Mouse (Mus musculus): ENCODE measurements around the gene Ctrl. TPM values are rescaled to one million over a fixed set of nuclear protein-coding genes. Genes with fewer than 3 reads are reported as not detected.
A peak's percentile ranks its signal among the peaks of the same experiment; 100 is the strongest.

Ctrl gene
- polyA plus RNA-seq, 1 experiment: 0.16 TPM

- Histone ChIP-seq H3K4me3 (ENCODE audit: insufficient read depth, poor library complexity, severe bottlenecking) (no peak overlapping the region), H3K27me3 (ENCODE audit: control insufficient read depth, insufficient read depth, insufficient read length) (no peaks in the 10 kb centered on the region), H3K79me3 (ENCODE audit: low read depth) (peaks cover 7% of the 10 kb centered on the region), H3ac (ENCODE audit: control insufficient read depth, insufficient read length, low read depth) (no peak overlapping the region), H3K36me3 (ENCODE audit: control insufficient read depth, insufficient read depth) (no peaks in the 10 kb centered on the region), H3K79me2 (ENCODE audit: control insufficient read depth, insufficient read depth) (peaks cover 15% of the 10 kb centered on the region)
- TF ChIP-seq USF1 (IDR thresholded peaks at IDR 0.05; ENCODE audit: low read depth) (no peak), FOSL1 (IDR thresholded peaks at IDR 0.05; ENCODE audit: insufficient read depth, low read length, poor library complexity, severe bottlenecking) (no peak), MYOD1 (IDR thresholded peaks at IDR 0.05; ENCODE audit: control insufficient read depth, insufficient read length, low read depth) (no peak), MAX (IDR thresholded peaks at IDR 0.05) (no peak), MYOG (IDR thresholded peaks at IDR 0.05; ENCODE audit: control insufficient read depth, extremely low read depth, insufficient read length) (no peak), CEBPB (IDR thresholded peaks at IDR 0.05; ENCODE audit: low read depth) (no peak), CTCF (IDR thresholded peaks at IDR 0.05; ENCODE audit: control insufficient read depth, insufficient read depth, insufficient read length) (no peak)
Measured at GRCm38 (mm10) chr8:105969367-105969766, 35.7 kb upstream of the Ctrl start.

DNA sequence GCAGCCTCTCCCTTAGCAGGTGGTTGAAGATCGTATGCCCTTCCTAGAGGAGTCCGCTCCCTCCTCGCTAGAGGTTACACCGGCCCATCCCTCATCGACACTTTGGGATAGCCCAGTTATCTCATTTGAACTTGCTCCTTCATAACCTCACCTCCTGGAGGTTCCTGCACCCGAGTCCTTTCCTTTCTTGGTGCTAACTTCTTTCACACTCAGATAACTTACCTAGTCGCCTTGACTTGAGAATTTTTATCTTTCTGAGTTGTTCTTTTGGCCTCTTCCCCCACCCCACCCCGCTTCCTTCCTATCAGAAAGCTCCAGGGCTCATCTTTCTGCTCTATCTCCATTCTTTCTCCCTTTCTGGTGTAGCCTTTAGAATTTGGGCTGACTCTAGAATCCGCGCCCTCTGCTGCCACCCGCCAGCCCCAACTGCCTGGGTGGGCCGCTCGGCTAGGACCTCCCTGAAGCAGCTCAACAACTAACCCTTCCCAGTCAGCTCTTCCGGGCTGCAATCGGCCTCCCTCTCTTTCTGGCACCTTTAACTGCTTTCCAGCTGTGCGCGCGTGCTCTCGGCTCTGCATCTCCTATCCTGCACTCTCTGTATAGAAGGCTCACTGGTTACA lies 33.1 kb upstream of the Ctrl start:
- peaks cover 40% of the 10 kb centered on the region for H3K79me2 ChIP-seq (ENCODE audit: control insufficient read depth, insufficient read depth)
- no peak for TF ChIP-seq CTCF (IDR thresholded peaks at IDR 0.05; ENCODE audit: control insufficient read depth, insufficient read depth, insufficient read length)
- no peak for TF ChIP-seq FOSL1 (IDR thresholded peaks at IDR 0.05; ENCODE audit: insufficient read depth, low read length, poor library complexity, severe bottlenecking)
- TF ChIP-seq MAX (IDR thresholded peaks at IDR 0.05): no peak
- TF ChIP-seq MYOD1 (IDR thresholded peaks at IDR 0.05; ENCODE audit: control insufficient read depth, insufficient read length, low read depth): no peak
- H3ac ChIP-seq (ENCODE audit: control insufficient read depth, insufficient read length, low read depth): no peak overlapping the region
- no peaks in the 10 kb centered on the region for H3K36me3 ChIP-seq (ENCODE audit: control insufficient read depth, insufficient read depth)
- no peaks in the 10 kb centered on the region for H3K27me3 ChIP-seq (ENCODE audit: control insufficient read depth, insufficient read depth, insufficient read length)
- H3K79me3 ChIP-seq (ENCODE audit: low read depth): peaks cover 31% of the 10 kb centered on the region
- no peak overlapping the region for H3K4me3 ChIP-seq (ENCODE audit: insufficient read depth, poor library complexity, severe bottlenecking)

- H3K79me3 ChIP-seq (ENCODE audit: low read depth): peaks cover 40% of the 10 kb centered on the region
- H3K27me3 ChIP-seq (ENCODE audit: control insufficient read depth, insufficient read depth, insufficient read length): no peaks in the 10 kb centered on the region
- peaks cover 49% of the 10 kb centered on the region for H3K79me2 ChIP-seq (ENCODE audit: control insufficient read depth, insufficient read depth)
- H3ac ChIP-seq (ENCODE audit: control insufficient read depth, insufficient read length, low read depth): peak within 1 kb of the TSS; percentile 95
- H3K36me3 ChIP-seq (ENCODE audit: control insufficient read depth, insufficient read depth): no peaks in the 10 kb centered on the region
- H3K4me3 ChIP-seq (ENCODE audit: insufficient read depth, poor library complexity, severe bottlenecking): peak within 1 kb of the TSS; percentile 76
- no peak for TF ChIP-seq MYOG (IDR thresholded peaks at IDR 0.05; ENCODE audit: control insufficient read depth, extremely low read depth, insufficient read length)
- TF ChIP-seq CEBPB (IDR thresholded peaks at IDR 0.05; ENCODE audit: low read depth): no peak
- TF ChIP-seq MAX (IDR thresholded peaks at IDR 0.05): no peak
- no peak for TF ChIP-seq FOSL1 (IDR thresholded peaks at IDR 0.05; ENCODE audit: insufficient read depth, low read length, poor library complexity, severe bottlenecking)
- no peak for TF ChIP-seq USF1 (IDR thresholded peaks at IDR 0.05; ENCODE audit: low read depth)
Measured at GRCm38 (mm10) chr8:105965905-105966341, 32.3 kb upstream of the Ctrl start, which contains the start of gene Slc12a4. Gene Slc12a4 (minus strand): TSS chr8:105966097.

GRCm38 (mm10) chr8:105965266-105965904 lies 31.7 kb upstream of the Ctrl start:
- H3K4me3 ChIP-seq (ENCODE audit: insufficient read depth, poor library complexity, severe bottlenecking): peak overlapping the region; percentile 76
- H3K79me2 ChIP-seq (ENCODE audit: control insufficient read depth, insufficient read depth): peaks cover 55% of the 10 kb centered on the region
- peak overlapping the region; percentile 95 for H3ac ChIP-seq (ENCODE audit: control insufficient read depth, insufficient read length, low read depth)
- H3K27me3 ChIP-seq (ENCODE audit: control insufficient read depth, insufficient read depth, insufficient read length): no peaks in the 10 kb centered on the region
- TF ChIP-seq CTCF (IDR thresholded peaks at IDR 0.05; ENCODE audit: control insufficient read depth, insufficient read depth, insufficient read length): no peak
- TF ChIP-seq MYOG (IDR thresholded peaks at IDR 0.05; ENCODE audit: control insufficient read depth, extremely low read depth, insufficient read length): no peak
- no peak for TF ChIP-seq MYOD1 (IDR thresholded peaks at IDR 0.05; ENCODE audit: control insufficient read depth, insufficient read length, low read depth)
- peaks cover 44% of the 10 kb centered on the region for H3K79me3 ChIP-seq (ENCODE audit: low read depth)
- no peaks in the 10 kb centered on the region for H3K36me3 ChIP-seq (ENCODE audit: control insufficient read depth, insufficient read depth)

- Histone ChIP-seq H3K4me3 (ENCODE audit: insufficient read depth, poor library complexity, severe bottlenecking) (peak overlapping the region; percentile 76), H3K36me3 (ENCODE audit: control insufficient read depth, insufficient read depth) (peaks cover 5% of the 10 kb centered on the region), H3K79me3 (ENCODE audit: low read depth) (peaks cover 45% of the 10 kb centered on the region), H3ac (ENCODE audit: control insufficient read depth, insufficient read length, low read depth) (peak overlapping the region; percentile 95), H3K27me3 (ENCODE audit: control insufficient read depth, insufficient read depth, insufficient read length) (no peaks in the 10 kb centered on the region), H3K79me2 (ENCODE audit: control insufficient read depth, insufficient read depth) (peaks cover 62% of the 10 kb centered on the region)
- TF ChIP-seq CEBPB (IDR thresholded peaks at IDR 0.05; ENCODE audit: low read depth) (no peak), CTCF (IDR thresholded peaks at IDR 0.05; ENCODE audit: control insufficient read depth, insufficient read depth, insufficient read length) (no peak), MAX (IDR thresholded peaks at IDR 0.05) (no peak), USF1 (IDR thresholded peaks at IDR 0.05; ENCODE audit: low read depth) (no peak), FOSL1 (IDR thresholded peaks at IDR 0.05; ENCODE audit: insufficient read depth, low read length, poor library complexity, severe bottlenecking) (no peak), MYOG (IDR thresholded peaks at IDR 0.05; ENCODE audit: control insufficient read depth, extremely low read depth, insufficient read length) (no peak), MYOD1 (IDR thresholded peaks at IDR 0.05; ENCODE audit: control insufficient read depth, insufficient read length, low read depth) (no peak)
Measured at GRCm38 (mm10) chr8:105964506-105965265, 31.0 kb upstream of the Ctrl start.
